Mouse (Mus musculus) hindbrain, embryonic 15.5 days (tissue): ENCODE results near the gene Eif4enif1. TPM values are rescaled to one million over a fixed set of nuclear protein-coding genes. Genes with fewer than 3 reads are reported as not detected.
"Not testable (repeated sequence)": the region's sequence is repeated elsewhere in the genome, so short reads cannot be mapped to it uniquely, and the experiment has no call there.

Experiments used
- ATAC-seq: fragments of 200-750 bp; cut with Nextera tagmentation; 2 replicates; pipeline ENCODE4 v1.8.0; 2017; ENCODE audit warnings: low read depth, moderate number of reproducible peaks, moderate TSS enrichment; ENCODE audit not compliant: low FRiP score
- H3K27ac ChIP-seq: fragments of 300-500 bp; sonication (generic); replicated peaks from 2 replicates; pipeline ENCODE4 v1.5.1; 2015; ENCODE audit warnings: mild to moderate bottlenecking, inconsistent platforms
- H3K27me3 ChIP-seq: fragments of 300-500 bp; sonication (generic); 2 replicates; pipeline ENCODE4 v1.6.1; 2015; ENCODE audit warnings: control low read depth, inconsistent platforms
- H3K36me3 ChIP-seq: fragments of 300-500 bp; sonication (generic); 2 replicates; pipeline ENCODE4 v1.6.1; 2015; ENCODE audit warnings: control low read depth, inconsistent platforms
- H3K4me1 ChIP-seq: fragments of 300-500 bp; sonication (generic); replicated peaks from 2 replicates; pipeline ENCODE4 v1.6.1; 2015; ENCODE audit warnings: control low read depth, inconsistent platforms
- H3K4me2 ChIP-seq: fragments of 300-500 bp; sonication (generic); 2 replicates; pipeline ENCODE4 v1.6.1; 2015; ENCODE audit warnings: moderate library complexity, mild to moderate bottlenecking, inconsistent platforms
- H3K4me3 ChIP-seq: fragments of 300-500 bp; sonication (generic); 2 replicates; pipeline ENCODE4 v1.5.1; 2015; ENCODE audit warnings: mild to moderate bottlenecking, inconsistent platforms
- H3K9ac ChIP-seq: fragments of 300-500 bp; sonication (generic); 2 replicates; pipeline ENCODE4 v1.6.1; 2015; ENCODE audit warnings: inconsistent platforms
- H3K9me3 ChIP-seq: fragments of 300-500 bp; sonication (generic); 2 replicates; pipeline ENCODE4 v1.6.1; 2016; ENCODE audit warnings: control low read depth, inconsistent platforms
- WGBS: fragments of 180-500 bp; shearing (Covaris S2); methylation state at CpG from one replicate; pipeline ENCODE4 v1.1.7; 2015; 5-methylcytosine and 5-hydroxymethylcytosine counted together
- polyA plus RNA-seq: library from polyadenylated mRNA; unstranded; fragments of >200 nt; fragmentation: Nextera tagmentation; extraction: Ambion mirVana; gene quantifications from 2 replicates; pipeline ENCODE4 v1.2.1, GENCODE M21; 2015

Gene Eif4enif1
- polyA plus RNA-seq, 1 experiment from 2014 or later, result 58.9 TPM

- not testable (repeated sequence) for H3K4me1 ChIP-seq, H3K4me3 ChIP-seq, H3K36me3 ChIP-seq, H3K4me2 ChIP-seq, H3K27me3 ChIP-seq, H3K9me3 ChIP-seq, H3K9ac ChIP-seq, H3K27ac ChIP-seq, ATAC-seq
- 95% methylated on average over 6 of the region's 7 CpGs for WGBS
These were observed 1.6 kb upstream of the Eif4enif1 start for GRCm38 (mm10) chr11:3200636-3201035.

- no peak for ATAC-seq
- peak overlapping the region; percentile 39 for H3K4me3 ChIP-seq
- H3K27me3 ChIP-seq, result no peaks in the 10 kb centered on the region
- peak overlapping the region; percentile 74 for H3K27ac ChIP-seq
- WGBS, result 9% methylated on average over 16 of the region's 16 CpGs
- H3K9ac ChIP-seq, result no peak overlapping the region
- peaks cover 9% of the 10 kb centered on the region; the same call in 1 of the 2 replicates for H3K36me3 ChIP-seq
- peak overlapping the region; percentile 31 for H3K4me2 ChIP-seq
- peaks cover 9% of the 10 kb centered on the region; the same call in 1 of the 2 replicates for H3K4me1 ChIP-seq
- no peaks in the 10 kb centered on the region for H3K9me3 ChIP-seq
These were observed 614 bp upstream of the Eif4enif1 start for GRCm38 (mm10) chr11:3201326-3202230.

GRCm38 (mm10) chr11:3202781-3203441 lies 719 bp downstream of the Eif4enif1 start:
- H3K36me3 ChIP-seq, result peaks cover 21% of the 10 kb centered on the region
- WGBS, result under 1% methylated on average over 31 of the region's 57 CpGs
- H3K9ac ChIP-seq, result peak overlapping the region; percentile 21
- H3K4me1 ChIP-seq, result peaks cover 9% of the 10 kb centered on the region; the same call in 1 of the 2 replicates
- peak overlapping the region; percentile 39 for H3K4me3 ChIP-seq
- H3K27me3 ChIP-seq, result no peaks in the 10 kb centered on the region
- ATAC-seq, result peak; percentile 16; the same call in 1 of the 2 replicates
- no peaks in the 10 kb centered on the region for H3K9me3 ChIP-seq
- peak overlapping the region; percentile 6 for H3K27ac ChIP-seq
- H3K4me2 ChIP-seq, result peak overlapping the region; percentile 44

GRCm38 (mm10) chr11:3203771-3204170 lies 1.6 kb downstream of the Eif4enif1 start:
- Histone ChIP-seq H3K27ac (no peak overlapping the region), H3K4me2 (peak overlapping the region; percentile 44)

GRCm38 (mm10) chr11:3205207-3205606 lies 3.0 kb downstream of the Eif4enif1 start:
- no peak overlapping the region for H3K27ac ChIP-seq
- no peak overlapping the region for H3K4me2 ChIP-seq
- H3K9me3 ChIP-seq, result no peaks in the 10 kb centered on the region
- WGBS, result 96% methylated on average over 3 of the region's 3 CpGs
- H3K4me1 ChIP-seq, result peaks cover 9% of the 10 kb centered on the region; the same call in 1 of the 2 replicates
- no peak overlapping the region for H3K9ac ChIP-seq
- ATAC-seq, result no peak
- H3K27me3 ChIP-seq, result no peaks in the 10 kb centered on the region
- H3K4me3 ChIP-seq, result no peak overlapping the region
- H3K36me3 ChIP-seq, result peaks cover 27% of the 10 kb centered on the region

More at GRCm38 (mm10) chr11:3203771-3204170, 1.6 kb downstream of the Eif4enif1 start:
- H3K36me3 ChIP-seq, result peaks cover 21% of the 10 kb centered on the region
- no peak overlapping the region for H3K9ac ChIP-seq
- H3K27me3 ChIP-seq, result no peaks in the 10 kb centered on the region
- H3K4me3 ChIP-seq, result no peak overlapping the region
- ATAC-seq, result no peak
- 93% methylated on average over 2 of the region's 2 CpGs for WGBS
- no peaks in the 10 kb centered on the region for H3K9me3 ChIP-seq
- peaks cover 9% of the 10 kb centered on the region; the same call in 1 of the 2 replicates for H3K4me1 ChIP-seq

- no peaks in the 10 kb centered on the region for H3K27me3 ChIP-seq
- H3K9ac ChIP-seq, result no peak overlapping the region
- no peak overlapping the region for H3K4me3 ChIP-seq
- WGBS, result 97% methylated on average over 3 of the region's 3 CpGs
- H3K27ac ChIP-seq, result no peak overlapping the region
- ATAC-seq, result no peak
- H3K4me2 ChIP-seq, result no peak overlapping the region
- H3K36me3 ChIP-seq, result peaks cover 34% of the 10 kb centered on the region
- H3K4me1 ChIP-seq, result peaks cover 9% of the 10 kb centered on the region; the same call in 1 of the 2 replicates
- no peaks in the 10 kb centered on the region for H3K9me3 ChIP-seq
These were observed 4.6 kb downstream of the Eif4enif1 start for GRCm38 (mm10) chr11:3206783-3207182.

GRCm38 (mm10) chr11:3212526-3212925 lies 10.3 kb downstream of the Eif4enif1 start:
- 92% methylated on average over 1 of the region's 1 CpGs for WGBS
- no peak overlapping the region for H3K4me3 ChIP-seq
- H3K4me2 ChIP-seq, result no peak overlapping the region
- H3K9me3 ChIP-seq, result no peaks in the 10 kb centered on the region
- H3K9ac ChIP-seq, result no peak overlapping the region
- H3K36me3 ChIP-seq, result peaks cover 56% of the 10 kb centered on the region
- no peaks in the 10 kb centered on the region for H3K27me3 ChIP-seq
- H3K27ac ChIP-seq, result no peak overlapping the region
- ATAC-seq, result no peak
- H3K4me1 ChIP-seq, result no peaks in the 10 kb centered on the region

- Histone ChIP-seq H3K4me2 (no peak overlapping the region), H3K27me3 (no peaks in the 10 kb centered on the region), H3K27ac (no peak overlapping the region), H3K9ac (no peak overlapping the region), H3K36me3 (peaks cover 78% of the 10 kb centered on the region), H3K4me3 (no peak overlapping the region), H3K9me3 (no peaks in the 10 kb centered on the region), H3K4me1 (no peaks in the 10 kb centered on the region)
- no peak for ATAC-seq
- WGBS, result 79% methylated on average over 5 of the region's 5 CpGs
These were observed 20.9 kb downstream of the Eif4enif1 start for GRCm38 (mm10) chr11:3223105-3223504.

GRCm38 (mm10) chr11:3227113-3227512 lies 24.9 kb downstream of the Eif4enif1 start:
- H3K36me3 ChIP-seq, result peaks cover 79% of the 10 kb centered on the region
- 97% methylated on average over 3 of the region's 3 CpGs for WGBS

GRCm38 (mm10) chr11:3232248-3232647 lies 30.1 kb downstream of the Eif4enif1 start:
- 94% methylated on average over 3 of the region's 3 CpGs for WGBS
- no peak for ATAC-seq
- Histone ChIP-seq H3K36me3 (peaks cover 83% of the 10 kb centered on the region), H3K27me3 (no peaks in the 10 kb centered on the region), H3K9ac (no peak overlapping the region), H3K4me3 (no peak overlapping the region), H3K27ac (no peak overlapping the region), H3K9me3 (no peaks in the 10 kb centered on the region), H3K4me2 (no peak overlapping the region), H3K4me1 (no peaks in the 10 kb centered on the region)

More at GRCm38 (mm10) chr11:3227113-3227512, 24.9 kb downstream of the Eif4enif1 start:
- Histone ChIP-seq H3K4me3 (no peak overlapping the region), H3K9ac (no peak overlapping the region), H3K27ac (no peak overlapping the region), H3K4me2 (no peak overlapping the region), H3K4me1 (no peaks in the 10 kb centered on the region), H3K27me3 (no peaks in the 10 kb centered on the region), H3K9me3 (no peaks in the 10 kb centered on the region)
- no peak for ATAC-seq

- Histone ChIP-seq H3K9ac (no peak overlapping the region), H3K27me3 (no peaks in the 10 kb centered on the region), H3K4me2 (no peak overlapping the region), H3K36me3 (peaks cover 85% of the 10 kb centered on the region), H3K4me3 (no peak overlapping the region), H3K9me3 (no peaks in the 10 kb centered on the region), H3K27ac (no peak overlapping the region), H3K4me1 (no peaks in the 10 kb centered on the region)
- no peak for ATAC-seq
- WGBS, result 96% methylated on average over 4 of the region's 4 CpGs
These were observed 31.5 kb downstream of the Eif4enif1 start for GRCm38 (mm10) chr11:3233704-3234103.

GRCm38 (mm10) chr11:3235277-3235676 lies 33.1 kb downstream of the Eif4enif1 start:
- H3K36me3 ChIP-seq, result peaks cover 86% of the 10 kb centered on the region
- H3K4me2 ChIP-seq, result no peak overlapping the region
- H3K27ac ChIP-seq, result no peak overlapping the region
- no peak for ATAC-seq
- H3K9ac ChIP-seq, result no peak overlapping the region
- H3K4me1 ChIP-seq, result no peaks in the 10 kb centered on the region
- no peak overlapping the region for H3K4me3 ChIP-seq
- WGBS, result 75% methylated on average over 5 of the region's 5 CpGs
- no peaks in the 10 kb centered on the region for H3K9me3 ChIP-seq
- H3K27me3 ChIP-seq, result no peaks in the 10 kb centered on the region
